Mouse (Mus musculus): ENCODE measurements around the gene Hipk1. TPM values are rescaled to one million over a fixed set of nuclear protein-coding genes. Genes with fewer than 3 reads are reported as not detected.

The Hipk1 gene
- polyA plus RNA-seq, 1 experiment from 2014 or later: 8.3 TPM

GRCm38 (mm10) chr3:103751558-103751957 lies 39.8 kb downstream of the Hipk1 start:
- H3K9me3 ChIP-seq (ENCODE audit: low read length): no peaks in the 10 kb centered on the region
- H3K9ac ChIP-seq (replicated peaks): no peak overlapping the region
- no peak overlapping the region for H3K4me3 ChIP-seq (ENCODE audit: low read depth, low read length)
- H3K27ac ChIP-seq (ENCODE audit: low read depth): no peak overlapping the region
- H3K36me3 ChIP-seq (replicated peaks; ENCODE audit: insufficient read depth, low read length): peaks cover 88% of the 10 kb centered on the region
- 87% methylated on average over 2 of the region's 2 CpGs for WGBS (ENCODE audit: insufficient replicate concordance)
- DNase-seq (no peak), ATAC-seq (no peak)
- no peaks in the 10 kb centered on the region for H3K27me3 ChIP-seq (ENCODE audit: insufficient read depth, low read length)
- H3K4me1 ChIP-seq (ENCODE audit: insufficient read depth): no peaks in the 10 kb centered on the region
- TF ChIP-seq EP300 (IDR thresholded peaks at IDR 0.05; ENCODE audit: low read depth) (no peak), CTCF (IDR thresholded peaks at IDR 0.05; ENCODE audit: low read depth) (no peak)
- H3K4me2 ChIP-seq (ENCODE audit: low read depth, low read length): no peak overlapping the region

- Histone ChIP-seq H3K27me3 (ENCODE audit: insufficient read depth, low read length) (no peaks in the 10 kb centered on the region), H3K27ac (ENCODE audit: low read depth) (no peak overlapping the region), H3K36me3 (replicated peaks; ENCODE audit: insufficient read depth, low read length) (peaks cover 89% of the 10 kb centered on the region), H3K4me2 (ENCODE audit: low read depth, low read length) (no peak overlapping the region), H3K4me1 (ENCODE audit: insufficient read depth) (no peaks in the 10 kb centered on the region), H3K9me3 (ENCODE audit: low read length) (no peaks in the 10 kb centered on the region), H3K9ac (replicated peaks) (no peak overlapping the region), H3K4me3 (ENCODE audit: low read depth, low read length) (no peak overlapping the region)
- ATAC-seq (no peak), DNase-seq (no peak)
- WGBS (ENCODE audit: insufficient replicate concordance): 88% methylated on average over 5 of the region's 5 CpGs
- TF ChIP-seq EP300 (IDR thresholded peaks at IDR 0.05; ENCODE audit: low read depth): no peak
- TF ChIP-seq CTCF (IDR thresholded peaks at IDR 0.05; ENCODE audit: low read depth): no peak
These were observed 44.7 kb downstream of the Hipk1 start for GRCm38 (mm10) chr3:103746711-103747110.

DNA sequence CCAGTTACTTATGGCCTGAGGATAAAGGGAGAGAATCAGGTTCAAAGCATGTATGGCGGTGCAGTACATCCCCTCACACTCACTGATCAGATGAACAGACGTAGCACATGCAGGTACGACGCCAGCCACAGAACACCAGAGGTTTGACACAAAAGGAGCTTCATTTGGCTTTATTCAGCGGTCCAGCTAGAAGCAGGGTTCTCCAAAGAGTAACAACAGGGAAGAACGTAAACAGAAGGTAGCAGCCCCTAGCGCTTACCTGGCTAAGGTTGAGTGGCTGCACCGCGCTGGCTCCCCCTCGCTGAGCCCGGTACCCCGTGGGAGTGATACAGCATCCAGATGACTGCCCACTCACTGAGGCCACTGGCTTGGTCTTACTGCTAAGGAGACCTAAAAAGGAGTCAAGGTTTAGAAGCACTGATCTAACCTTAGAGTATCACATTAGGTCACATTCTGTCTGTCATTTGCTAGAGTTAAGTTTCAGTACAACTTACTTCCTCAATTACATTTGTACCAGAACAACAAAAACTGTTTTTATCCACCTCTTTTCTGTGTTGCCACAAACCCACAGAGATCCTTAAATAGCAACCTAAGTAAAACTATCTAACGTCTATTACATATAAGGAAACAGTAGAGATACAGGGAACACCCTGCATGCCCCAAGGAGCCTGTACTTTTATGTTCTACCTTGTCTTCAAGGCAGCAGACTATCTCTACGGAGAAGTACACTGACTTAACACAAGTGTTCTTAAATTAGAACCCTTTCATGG lies 46.2 kb downstream of the Hipk1 start:
- Histone ChIP-seq H3K27ac (ENCODE audit: low read depth) (0 out of 2 replicates have a peak overlapping the region, but pooled peaks have one; percentile 32), H3K36me3 (replicated peaks; ENCODE audit: insufficient read depth, low read length) (peaks cover 91% of the 10 kb centered on the region), H3K9me3 (ENCODE audit: low read length) (no peaks in the 10 kb centered on the region), H3K4me2 (ENCODE audit: low read depth, low read length) (no peak overlapping the region), H3K4me1 (ENCODE audit: insufficient read depth) (no peaks in the 10 kb centered on the region), H3K4me3 (ENCODE audit: low read depth, low read length) (no peak overlapping the region), H3K27me3 (ENCODE audit: insufficient read depth, low read length) (no peaks in the 10 kb centered on the region), H3K9ac (replicated peaks) (no peak overlapping the region)
- TF ChIP-seq EP300 (IDR thresholded peaks at IDR 0.05; ENCODE audit: low read depth) (no peak), CTCF (IDR thresholded peaks at IDR 0.05; ENCODE audit: low read depth) (no peak)
- DNase-seq (no peak), ATAC-seq (no peak)
- 87% methylated on average over 14 of the region's 14 CpGs for WGBS (ENCODE audit: insufficient replicate concordance)

DNA sequence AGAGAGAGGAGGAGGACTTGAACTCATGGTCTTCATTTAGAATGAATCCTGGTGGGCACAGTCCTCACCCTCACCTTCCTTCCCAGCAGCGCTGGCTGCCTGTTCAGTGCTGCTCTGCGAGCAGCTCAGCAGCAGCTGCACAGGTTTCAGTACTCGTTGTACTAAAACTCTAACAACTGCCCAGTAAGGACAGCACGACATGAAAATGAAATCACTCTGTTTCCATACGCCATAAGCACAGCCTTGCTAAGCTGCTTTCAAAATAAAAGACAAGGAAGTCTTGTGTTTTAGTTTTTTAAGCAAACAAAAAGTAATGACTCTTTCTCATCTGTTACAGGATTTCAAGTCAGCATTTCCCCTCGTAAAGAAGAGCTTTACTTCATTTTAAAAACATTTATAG lies 48.2 kb downstream of the Hipk1 start:
- no peak overlapping the region for H3K9ac ChIP-seq (replicated peaks)
- peaks cover 72% of the 10 kb centered on the region for H3K36me3 ChIP-seq (replicated peaks; ENCODE audit: insufficient read depth, low read length)
- no peak for TF ChIP-seq CTCF (IDR thresholded peaks at IDR 0.05; ENCODE audit: low read depth)
- TF ChIP-seq EP300 (IDR thresholded peaks at IDR 0.05; ENCODE audit: low read depth): no peak
- H3K4me2 ChIP-seq (ENCODE audit: low read depth, low read length): no peak overlapping the region
- no peak overlapping the region for H3K27ac ChIP-seq (ENCODE audit: low read depth)
- H3K27me3 ChIP-seq (ENCODE audit: insufficient read depth, low read length): no peaks in the 10 kb centered on the region
- no peak overlapping the region for H3K4me3 ChIP-seq (ENCODE audit: low read depth, low read length)
- H3K9me3 ChIP-seq (ENCODE audit: low read length): no peaks in the 10 kb centered on the region
- DNase-seq: no peak
- 84% methylated on average over 6 of the region's 6 CpGs for WGBS (ENCODE audit: insufficient replicate concordance)
- H3K4me1 ChIP-seq (ENCODE audit: insufficient read depth): no peaks in the 10 kb centered on the region
- ATAC-seq: no peak

- H3K4me3 ChIP-seq (ENCODE audit: low read depth, low read length): no peak overlapping the region
- H3K4me1 ChIP-seq (ENCODE audit: insufficient read depth): peaks cover 4% of the 10 kb centered on the region; the same call in 1 of the 2 replicates
- ATAC-seq (no peak), DNase-seq (no peak)
- H3K9me3 ChIP-seq (ENCODE audit: low read length): no peaks in the 10 kb centered on the region
- H3K27me3 ChIP-seq (ENCODE audit: insufficient read depth, low read length): no peaks in the 10 kb centered on the region
- no peak overlapping the region for H3K9ac ChIP-seq (replicated peaks)
- H3K36me3 ChIP-seq (replicated peaks; ENCODE audit: insufficient read depth, low read length): peaks cover 53% of the 10 kb centered on the region
- no peak overlapping the region for H3K4me2 ChIP-seq (ENCODE audit: low read depth, low read length)
- TF ChIP-seq EP300 (IDR thresholded peaks at IDR 0.05; ENCODE audit: low read depth): no peak
- no peak for TF ChIP-seq CTCF (IDR thresholded peaks at IDR 0.05; ENCODE audit: low read depth)
- 69% methylated on average over 5 of the region's 5 CpGs for WGBS (ENCODE audit: insufficient replicate concordance)
- H3K27ac ChIP-seq (ENCODE audit: low read depth): no peak overlapping the region
These were observed 51.0 kb downstream of the Hipk1 start for GRCm38 (mm10) chr3:103740342-103740741.

DNA sequence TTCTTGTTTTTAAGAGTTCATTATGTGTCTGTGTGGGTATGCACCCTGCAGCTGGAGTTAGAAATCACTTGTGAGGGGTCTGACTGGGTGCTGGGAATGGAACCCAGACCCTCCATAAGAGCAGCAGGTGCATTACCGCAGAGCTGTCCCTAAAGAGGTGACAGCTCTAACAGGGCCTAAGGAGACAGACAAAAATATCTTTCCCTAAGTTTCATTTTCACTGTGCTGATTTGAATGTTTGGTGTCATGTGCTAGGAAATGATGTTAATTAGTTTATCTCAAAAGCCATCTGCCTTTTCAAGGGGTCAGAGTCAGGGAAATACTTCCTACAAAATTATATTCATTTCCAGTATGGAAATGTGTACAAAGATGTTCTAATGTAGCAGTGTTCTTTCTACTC lies 52.0 kb downstream of the Hipk1 start, which contains the start of gene Gm10964:
Gm10964 (plus strand) TSS at position 38 of the 400 bp plus-strand sequence.
- 97% methylated on average over 1 of the region's 1 CpGs for WGBS (ENCODE audit: insufficient replicate concordance)
- no peaks in the 10 kb centered on the region for H3K27me3 ChIP-seq (ENCODE audit: insufficient read depth, low read length)
- ATAC-seq (no peak), DNase-seq (no peak)
- H3K9me3 ChIP-seq (ENCODE audit: low read length): no peaks in the 10 kb centered on the region
- H3K9ac ChIP-seq (replicated peaks): no peak within 1 kb of the TSS; the same call in 1 of the 2 replicates
- H3K4me3 ChIP-seq (ENCODE audit: low read depth, low read length): peak within 1 kb of the TSS; percentile 28
- peak within 1 kb of the TSS; percentile 74 for H3K4me2 ChIP-seq (ENCODE audit: low read depth, low read length)
- H3K27ac ChIP-seq (ENCODE audit: low read depth): 0 out of 2 replicates have a peak within 1 kb of the TSS, but pooled peaks have one; percentile 60
- TF ChIP-seq CTCF (IDR thresholded peaks at IDR 0.05; ENCODE audit: low read depth) (no peak), EP300 (IDR thresholded peaks at IDR 0.05; ENCODE audit: low read depth) (no peak)
- peaks cover 11% of the 10 kb centered on the region for H3K4me1 ChIP-seq (ENCODE audit: insufficient read depth)
- peaks cover 43% of the 10 kb centered on the region for H3K36me3 ChIP-seq (replicated peaks; ENCODE audit: insufficient read depth, low read length)

Data from liver, postnatal 0 days (tissue).